Mouse (Mus musculus) adrenal gland, adult 18-20 months (tissue): ENCODE results near the gene Gm49325. TPM values are rescaled to one million over a fixed set of nuclear protein-coding genes. Genes with fewer than 3 reads are reported as not detected.

ENCODE experiments used
- DNase-seq, 2 experiments: peaks; one replicate each; pipeline ENCODE4 v3.0.0; 2021 to 2022; ENCODE audit warnings: low spot score in 2 of 2
- total RNA-seq, 2 experiments: library from RNA; stranded (reverse); gene quantifications; 1 replicate in 1 of 2; 2 replicates in 1 of 2; pipeline ENCODE4 v1.2.3; 2021

The Gm49325 gene
- total RNA-seq, 2 experiments from 2014 or later = 13.1 to 17.1 TPM

DNA sequence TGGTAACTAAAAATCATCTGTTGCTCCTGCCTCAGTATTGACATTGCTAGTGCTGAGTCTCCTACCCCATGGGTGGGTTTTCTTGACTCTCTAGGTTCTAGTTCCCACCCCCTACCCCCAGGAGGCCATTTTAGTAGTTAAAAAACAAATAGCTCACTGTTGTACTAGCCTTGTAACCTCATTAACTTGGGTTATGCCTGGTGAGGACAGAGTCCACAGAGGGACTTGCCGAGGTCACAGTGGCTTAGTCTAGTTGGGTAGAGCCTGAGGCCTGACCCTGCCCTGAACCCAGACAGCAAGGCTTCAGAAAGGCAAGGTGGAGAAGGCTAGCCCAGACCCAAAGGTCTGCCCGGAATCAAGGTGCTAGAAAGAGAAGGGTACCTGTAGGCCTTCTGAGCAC, 18.0 kb upstream of the Gm49325 start:
- DNase-seq = no peak

DNA sequence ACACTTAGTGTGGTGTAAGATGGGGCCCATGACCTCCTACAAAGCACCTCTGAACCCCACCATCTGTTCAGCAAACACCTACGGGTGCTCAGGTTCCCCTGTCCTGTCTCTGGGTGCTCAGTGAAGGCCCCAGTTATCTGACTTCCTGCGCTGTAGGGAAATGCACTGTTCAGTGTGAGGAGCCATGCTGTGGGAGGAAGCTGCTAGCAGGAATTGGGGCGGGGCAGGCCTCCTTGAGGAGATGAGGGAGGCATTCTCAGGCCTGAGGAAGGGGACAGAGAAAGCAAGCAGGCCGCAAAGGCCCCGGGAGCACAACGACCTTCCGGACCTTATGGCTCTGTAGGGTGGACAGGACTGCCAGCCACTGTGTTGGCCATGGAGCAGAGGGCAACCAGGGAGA, 16.9 kb upstream of the Gm49325 start:
- no peak for DNase-seq

DNA sequence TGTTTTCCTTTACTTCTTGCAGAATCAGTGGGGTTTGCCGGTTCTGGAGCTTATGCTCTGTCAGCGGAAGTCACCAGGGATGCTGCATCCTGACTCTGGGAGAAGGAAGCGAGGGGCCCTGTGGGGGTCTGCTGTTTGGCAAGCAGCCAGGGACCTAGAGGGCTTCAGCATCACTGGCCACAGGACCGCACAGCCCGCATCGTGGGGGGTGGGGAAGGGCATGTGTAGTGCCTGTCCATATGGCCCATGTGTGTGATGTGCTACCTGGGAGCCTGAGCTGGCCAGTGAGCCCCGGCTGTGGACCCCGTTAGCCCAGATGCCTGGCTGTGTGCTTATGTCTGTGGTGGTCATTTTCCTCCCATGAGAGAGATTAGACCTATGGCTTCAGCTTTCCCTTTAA, 16.2 kb upstream of the Gm49325 start:
- DNase-seq = no peak

DNA sequence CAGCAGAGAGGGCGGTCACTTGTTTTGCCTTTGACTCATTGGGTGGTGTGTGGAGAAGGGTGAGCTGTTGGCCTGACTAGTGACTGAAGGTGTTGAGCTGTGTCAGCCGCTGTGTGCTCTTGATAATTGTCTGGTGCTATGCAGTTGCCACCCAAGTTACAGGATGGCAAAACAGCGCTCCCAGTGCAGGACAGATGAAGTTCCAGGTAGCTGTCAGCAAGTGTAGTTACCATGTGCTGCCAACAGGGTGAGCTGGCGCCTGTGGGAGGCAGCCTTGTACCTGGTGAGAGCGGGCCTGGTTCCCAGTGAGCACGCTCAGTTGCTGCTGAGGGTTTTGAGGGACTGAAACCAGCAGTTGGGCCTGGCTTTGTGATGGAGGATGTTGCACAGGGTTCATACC, 15.2 kb upstream of the Gm49325 start:
- DNase-seq = no peak

DNA sequence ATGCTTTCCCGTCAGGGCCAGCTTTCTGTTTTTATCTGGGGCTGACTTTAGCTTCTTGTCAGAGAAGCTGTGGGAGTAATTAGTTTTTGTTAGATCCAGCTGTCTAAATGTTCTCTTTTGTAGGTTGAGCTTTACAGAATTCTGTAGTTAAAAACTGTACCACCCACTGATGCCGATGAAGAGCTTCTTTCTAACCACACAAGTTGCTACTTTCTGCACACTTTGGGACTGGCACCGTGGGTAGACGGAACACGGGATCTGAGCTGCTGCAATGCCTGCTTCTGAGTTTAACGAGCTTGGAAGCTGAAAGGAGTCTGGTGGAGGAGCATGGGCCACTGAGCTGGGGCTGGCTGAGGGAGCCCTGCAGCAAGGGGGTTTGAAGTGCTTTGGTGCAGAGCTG, 14.5 kb upstream of the Gm49325 start:
- DNase-seq = no peak

DNA sequence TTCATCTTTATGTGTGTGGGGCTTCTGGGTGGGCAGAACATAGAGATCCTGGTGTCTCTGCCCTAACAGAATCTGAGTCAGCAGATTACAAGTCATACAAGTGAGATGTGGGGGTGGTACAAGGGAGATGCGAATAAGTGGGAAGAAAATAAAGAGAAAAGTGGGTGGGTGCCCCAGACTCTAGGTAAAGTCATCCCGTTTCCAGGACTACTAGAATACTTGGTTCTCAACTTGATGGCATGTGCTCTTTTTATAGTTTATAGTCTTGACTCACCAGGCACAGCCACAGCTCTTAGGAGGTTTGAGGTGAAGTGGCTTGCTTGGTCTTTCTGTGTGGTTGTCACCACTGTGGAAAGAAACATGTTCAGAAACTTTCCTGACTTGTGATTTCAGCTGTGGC, 9.9 kb upstream of the Gm49325 start:
- no peak for DNase-seq

DNA sequence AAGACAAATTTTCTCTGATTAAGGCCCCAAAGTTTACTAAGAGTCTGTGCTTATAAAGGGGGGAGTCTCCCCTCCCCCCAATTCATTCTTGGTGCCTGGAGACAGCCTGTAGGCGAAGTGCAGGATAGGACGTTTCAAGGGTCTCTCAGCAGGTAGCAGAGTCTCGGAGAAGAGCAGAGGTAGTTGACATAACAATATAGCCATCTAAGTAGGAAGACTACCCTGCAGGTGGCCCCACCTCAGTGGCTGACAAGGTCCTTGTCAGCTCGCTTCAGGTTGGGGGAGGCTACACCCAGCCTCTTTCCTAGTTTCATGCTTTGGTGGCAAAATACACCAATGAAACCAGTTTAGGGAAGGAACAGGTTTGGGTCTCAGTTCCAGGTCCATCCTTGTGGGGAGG, 3.0 kb upstream of the Gm49325 start:
- DNase-seq = no peak

DNA sequence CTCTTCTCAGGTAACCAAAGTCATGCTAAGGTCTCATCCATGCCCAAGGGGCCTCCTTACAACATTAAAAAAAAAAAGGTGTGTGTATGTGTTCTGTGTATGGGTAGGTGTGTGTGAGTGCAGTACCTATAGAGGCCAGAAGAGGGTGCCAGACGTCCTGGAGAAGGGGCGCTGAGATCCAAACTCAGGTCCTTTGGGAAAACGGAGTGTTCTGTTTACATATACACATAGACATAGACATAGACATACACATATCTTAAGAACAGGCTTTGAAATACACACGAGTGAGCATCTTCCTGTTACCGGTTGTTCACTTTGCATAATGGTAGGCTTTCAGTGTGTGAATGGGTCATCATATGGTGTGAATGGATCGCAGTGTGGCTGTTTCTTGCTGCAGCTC, 1.9 kb upstream of the Gm49325 start:
- DNase-seq = no peak

DNA sequence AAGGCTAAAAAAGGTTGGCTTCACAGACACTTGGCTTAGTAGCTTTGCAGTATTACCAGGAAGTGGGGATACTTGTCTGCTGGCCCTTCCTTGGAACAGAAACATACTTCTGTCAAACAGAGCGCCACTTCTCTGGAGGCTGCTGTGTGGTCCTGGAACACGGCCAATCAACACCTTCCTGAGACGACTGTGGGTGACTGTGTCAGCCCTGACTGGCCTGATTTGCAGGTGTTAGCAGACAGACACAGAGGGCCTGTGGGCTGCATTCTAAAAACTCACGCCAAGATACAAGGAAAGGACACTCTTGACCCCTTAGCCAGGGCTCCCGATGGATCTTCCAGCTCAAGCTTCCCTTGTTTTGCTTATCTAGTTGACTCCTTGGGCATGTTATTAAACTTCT, 1.0 kb upstream of the Gm49325 start:
- no peak for DNase-seq

DNA sequence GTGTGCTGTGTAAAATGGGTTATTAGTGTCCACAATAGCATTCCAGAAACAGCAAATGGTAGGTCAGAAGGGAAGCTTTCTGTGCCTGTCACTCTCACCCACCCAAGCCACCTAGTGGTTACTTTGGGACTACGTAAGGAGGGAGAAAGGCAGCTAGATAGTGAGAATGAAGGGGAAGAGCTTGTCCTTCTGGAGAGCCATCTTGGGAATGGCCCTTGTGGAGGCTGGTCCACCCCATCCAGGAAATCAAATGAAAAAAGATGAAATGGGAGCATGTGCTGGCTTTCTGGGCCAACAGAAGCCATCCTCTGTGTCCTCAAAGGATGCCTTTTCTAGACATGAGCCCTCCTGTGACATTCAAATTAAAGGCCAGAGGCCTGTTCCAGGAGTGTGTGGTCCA, 629 bp upstream of the Gm49325 start:
- DNase-seq = no peak

DNA sequence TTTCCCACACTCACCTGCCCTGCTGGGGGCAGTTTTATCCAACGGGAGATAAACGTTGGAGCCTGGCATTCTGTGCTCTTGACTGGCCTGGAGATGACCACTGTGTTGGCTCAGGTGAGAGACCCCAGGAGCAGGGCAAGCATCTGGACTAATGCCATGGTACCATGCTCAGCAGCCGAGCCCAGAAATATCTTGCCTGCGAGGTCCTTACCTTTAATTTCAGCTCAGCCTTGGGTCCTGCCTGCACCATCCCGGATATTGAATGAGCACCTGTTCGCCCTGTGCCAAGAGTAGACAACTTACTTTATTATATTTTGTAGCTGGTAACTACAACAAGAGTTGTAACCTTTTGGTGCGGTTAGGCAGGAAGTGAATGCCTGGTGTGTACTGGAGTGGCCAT, 858 bp downstream of the Gm49325 start:
- DNase-seq = no peak

DNA sequence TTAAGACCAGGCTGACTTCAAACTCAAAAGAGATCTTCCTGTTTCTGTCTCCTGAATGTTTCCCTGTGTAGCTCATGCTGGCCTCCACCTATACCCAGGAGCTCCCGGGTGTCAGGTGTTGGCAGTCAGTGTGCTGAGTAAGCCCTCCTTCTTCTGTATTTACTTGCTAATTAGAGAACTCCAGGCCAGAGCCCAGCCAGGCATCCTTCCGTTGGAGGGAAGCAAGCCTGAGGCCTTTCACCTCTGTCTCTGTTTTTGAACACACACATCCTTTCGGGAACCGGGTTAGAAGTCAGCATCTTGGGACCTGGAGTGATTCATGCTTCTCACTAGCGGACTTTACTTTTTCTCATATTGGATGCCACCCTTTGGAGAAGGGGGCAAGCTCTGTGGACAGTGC, 1.4 kb downstream of the Gm49325 start:
- no peak for DNase-seq

DNA sequence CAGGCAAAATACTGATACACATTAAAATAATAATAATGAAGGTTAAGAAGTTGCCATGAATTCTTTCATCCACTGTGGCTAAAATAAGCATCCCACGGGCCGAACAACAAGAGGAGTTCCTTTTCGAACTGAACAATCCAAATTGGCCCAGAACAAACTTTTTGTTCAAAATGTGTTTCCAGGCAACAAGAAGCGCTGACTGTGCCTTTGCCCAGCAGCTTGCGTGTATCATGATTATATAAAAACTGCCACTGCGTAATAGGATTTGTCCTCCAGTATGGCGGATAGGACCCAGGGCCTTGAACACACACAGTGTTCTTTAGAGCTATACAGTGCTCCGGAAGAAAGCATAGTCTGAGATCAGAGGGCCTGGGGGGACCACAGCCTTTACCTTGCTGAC, 2.6 kb downstream of the Gm49325 start:
- no peak for DNase-seq

DNA sequence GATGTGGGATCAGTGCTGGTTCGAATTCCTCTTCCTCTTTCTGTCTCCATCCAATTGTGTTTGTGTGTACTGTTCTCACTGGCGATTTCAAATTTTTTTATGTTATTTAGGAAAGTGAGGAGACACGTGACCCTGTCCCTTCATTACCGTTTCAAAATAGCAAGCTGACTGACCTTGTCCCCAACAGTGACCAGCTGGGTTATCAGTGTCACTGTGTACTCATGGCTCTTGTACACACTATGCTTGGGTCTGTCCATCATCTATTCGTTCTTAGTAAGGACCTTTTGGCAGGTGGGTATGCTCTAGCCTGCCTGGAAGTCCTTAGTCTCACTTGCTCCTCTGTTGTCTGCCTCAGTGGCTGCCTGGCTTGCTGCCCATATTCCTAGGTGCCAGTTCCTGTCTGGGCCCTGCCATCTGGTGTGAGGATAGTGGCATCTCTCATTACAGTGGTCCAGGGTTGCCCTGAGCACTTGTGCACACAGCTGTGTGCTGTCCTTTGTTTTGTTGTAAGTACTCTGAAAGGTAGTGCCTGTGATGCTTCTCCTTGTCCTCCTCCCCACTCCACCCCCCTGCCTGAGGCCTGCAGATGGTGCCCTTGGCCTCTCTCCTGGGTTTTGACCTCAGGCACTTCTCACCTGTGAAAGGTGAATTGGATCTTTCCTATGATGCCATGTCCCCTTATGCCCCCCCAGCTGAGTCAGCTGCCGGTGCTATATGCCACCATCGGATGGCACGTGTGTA, 4.4 kb downstream of the Gm49325 start:
- no peak for DNase-seq

DNA sequence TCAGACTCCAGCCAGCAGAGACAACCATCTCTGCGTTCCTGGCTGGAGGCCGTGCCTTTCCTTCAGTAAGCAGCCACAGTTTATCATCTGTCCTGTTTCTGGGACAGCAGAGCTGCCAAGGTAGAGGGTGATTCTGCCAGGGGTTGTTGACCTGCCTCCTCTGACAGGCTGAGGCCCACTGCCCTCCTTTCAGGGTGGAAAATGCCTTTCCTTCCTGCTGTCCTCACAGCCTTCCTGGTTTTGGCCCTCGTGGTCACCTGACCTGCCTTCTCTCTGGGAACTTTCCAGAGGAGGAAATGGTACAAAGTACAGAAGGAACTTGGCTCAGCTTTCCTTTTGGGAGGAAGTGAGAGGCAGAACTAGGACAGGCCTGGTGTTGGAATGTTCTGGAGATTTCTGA, 7.4 kb downstream of the Gm49325 start:
- DNase-seq = no peak

DNA sequence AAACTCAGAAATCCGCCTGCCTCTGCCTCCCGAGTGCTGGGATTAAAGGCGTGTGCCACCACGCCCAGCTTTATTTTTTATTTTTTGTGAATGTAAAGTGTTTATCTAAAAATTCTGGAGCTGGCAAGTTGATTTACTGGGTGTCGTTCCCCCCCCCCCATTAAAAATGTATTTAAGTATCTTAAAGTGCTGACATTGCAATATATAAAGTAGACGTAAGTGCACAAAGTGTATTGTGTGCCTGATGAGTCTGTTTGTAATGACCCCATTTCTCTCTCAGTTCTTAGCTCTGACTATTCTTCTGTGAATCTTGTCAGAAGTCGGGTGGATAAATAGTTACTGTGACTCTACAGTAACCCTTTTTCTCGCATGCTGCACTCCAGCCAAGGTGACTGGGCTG, 9.7 kb downstream of the Gm49325 start:
- DNase-seq = no peak

DNA sequence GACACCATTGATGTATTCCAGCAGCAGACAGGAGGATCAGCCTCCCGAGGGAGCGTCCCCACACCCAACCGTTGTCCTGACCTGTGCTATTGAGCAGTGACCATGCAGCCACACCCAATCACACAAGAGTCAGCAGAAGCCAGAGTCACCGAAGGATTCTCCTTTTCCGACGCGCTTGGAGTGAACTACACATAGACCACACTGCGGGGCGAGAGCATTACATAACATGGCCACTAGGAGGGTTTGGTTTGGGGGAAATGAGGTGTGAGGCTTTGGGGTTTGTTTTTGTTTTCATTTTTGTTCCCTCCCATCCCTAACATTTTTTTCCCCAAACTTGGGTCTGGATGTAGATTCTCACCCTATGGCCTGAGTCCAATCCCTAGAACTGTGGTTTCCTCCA, 10.2 kb downstream of the Gm49325 start:
- DNase-seq = no peak

DNA sequence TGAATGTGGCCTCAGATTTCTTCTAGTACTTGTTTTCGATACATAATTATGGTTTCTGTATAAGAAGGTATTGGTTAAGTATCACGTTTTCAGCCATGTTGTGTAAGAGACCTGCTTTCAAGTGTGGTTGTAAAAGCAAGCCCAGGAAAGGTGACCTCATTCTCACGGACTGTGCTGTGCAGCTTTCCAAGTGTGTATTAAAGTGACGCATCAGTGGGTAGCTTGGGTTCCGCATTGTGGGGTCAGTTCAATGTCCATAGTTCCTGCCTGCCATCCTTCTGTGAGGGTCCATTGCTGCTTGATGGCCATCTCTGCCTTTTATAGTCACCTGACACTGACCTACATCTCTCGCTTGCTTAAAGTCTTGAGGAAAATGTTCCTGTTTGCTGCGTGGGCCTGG, 10.9 kb downstream of the Gm49325 start:
- no peak for DNase-seq

DNA sequence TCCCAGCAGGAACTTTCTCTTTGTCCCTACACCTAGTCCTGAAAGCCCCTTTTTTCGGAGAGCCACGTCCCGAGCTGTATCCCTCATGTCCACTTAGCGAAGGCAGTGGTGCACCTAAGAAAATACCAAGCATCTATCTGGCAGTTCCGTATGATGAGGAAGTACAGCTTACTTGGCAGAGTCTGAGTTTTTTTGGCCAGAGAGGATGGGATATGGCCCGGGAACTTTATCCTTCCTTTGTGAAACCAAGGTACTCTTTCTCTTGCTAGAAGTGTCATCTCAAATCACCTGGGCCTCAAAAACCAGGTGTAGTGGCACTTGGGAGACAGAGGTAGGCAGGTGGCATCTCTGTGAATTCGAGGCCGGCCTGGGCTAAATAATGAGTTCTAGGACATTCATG, 15.5 kb downstream of the Gm49325 start:
- no peak for DNase-seq

DNA sequence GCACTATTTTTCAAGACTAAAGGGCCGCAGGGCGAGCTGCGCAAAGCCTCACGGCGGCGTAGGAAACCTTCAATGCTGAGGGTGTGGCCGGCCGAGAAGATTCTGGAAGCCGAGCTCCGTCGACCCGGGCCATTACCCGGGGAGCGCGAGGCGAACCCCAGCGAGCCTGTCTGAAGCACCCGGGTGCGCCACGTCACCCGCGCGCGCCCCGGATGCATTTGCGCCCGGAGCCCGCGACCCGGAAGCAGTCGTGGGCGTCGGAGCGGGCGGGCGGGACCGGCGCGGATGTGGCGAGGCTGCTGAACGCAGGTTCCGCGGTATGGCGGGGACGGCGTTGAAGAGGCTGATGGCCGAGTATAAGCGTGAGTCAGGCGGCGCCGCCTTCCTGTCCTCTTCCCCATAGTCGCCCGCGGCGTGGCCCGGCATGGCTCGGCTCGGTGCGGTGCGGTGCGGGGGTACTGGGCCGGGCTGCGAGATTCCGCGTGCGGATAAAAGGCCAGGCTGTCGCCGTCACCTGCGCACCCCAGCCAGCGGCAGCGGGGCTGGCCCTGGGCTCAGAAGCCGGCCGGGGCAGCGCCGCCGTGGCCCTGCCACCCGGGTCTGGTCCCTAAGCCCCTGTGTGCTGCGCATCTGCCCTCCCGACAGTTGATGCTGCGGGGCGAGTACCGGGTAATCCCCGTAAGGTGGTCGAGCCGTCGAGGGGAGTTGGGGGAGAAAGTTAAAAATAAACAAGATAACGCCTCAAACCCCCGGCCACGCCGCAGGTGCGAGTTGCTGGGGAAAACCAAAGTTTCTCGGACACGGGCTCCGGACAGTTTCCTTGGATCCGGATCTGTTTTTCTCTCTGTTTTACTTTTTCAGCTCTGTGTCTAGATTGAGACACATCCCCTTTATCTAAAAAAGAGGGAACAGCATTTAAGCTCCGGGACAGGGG, 16.3 kb downstream of the Gm49325 start, which contains the start of gene Ube2g2:
Gene Ube2g2, plus strand, starts transcription at position 221 of the 934 bp plus-strand sequence.
- DNase-seq = peak; percentile 97 to 98

DNA sequence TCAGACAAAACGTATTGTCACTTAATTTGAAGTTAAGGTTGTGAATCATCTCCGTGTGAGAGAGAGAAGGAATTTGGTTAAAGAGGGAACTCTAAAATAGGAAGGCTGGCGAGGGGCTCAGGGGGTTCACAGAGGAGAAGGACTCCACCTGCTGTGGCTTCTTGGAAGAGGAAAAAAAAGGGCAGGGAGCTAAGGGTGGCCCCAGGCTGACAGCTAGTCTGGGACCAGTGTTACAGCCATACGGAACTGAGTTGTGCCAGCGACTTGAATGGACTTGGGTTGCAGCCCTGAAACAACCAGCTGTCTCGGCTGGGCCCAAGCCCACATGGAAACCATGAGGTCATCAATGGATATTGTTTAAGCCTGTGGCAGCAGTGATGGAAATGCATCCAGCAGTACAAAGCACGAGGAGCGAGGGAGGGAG, 17.1 kb downstream of the Gm49325 start:
- no peak for DNase-seq

DNA sequence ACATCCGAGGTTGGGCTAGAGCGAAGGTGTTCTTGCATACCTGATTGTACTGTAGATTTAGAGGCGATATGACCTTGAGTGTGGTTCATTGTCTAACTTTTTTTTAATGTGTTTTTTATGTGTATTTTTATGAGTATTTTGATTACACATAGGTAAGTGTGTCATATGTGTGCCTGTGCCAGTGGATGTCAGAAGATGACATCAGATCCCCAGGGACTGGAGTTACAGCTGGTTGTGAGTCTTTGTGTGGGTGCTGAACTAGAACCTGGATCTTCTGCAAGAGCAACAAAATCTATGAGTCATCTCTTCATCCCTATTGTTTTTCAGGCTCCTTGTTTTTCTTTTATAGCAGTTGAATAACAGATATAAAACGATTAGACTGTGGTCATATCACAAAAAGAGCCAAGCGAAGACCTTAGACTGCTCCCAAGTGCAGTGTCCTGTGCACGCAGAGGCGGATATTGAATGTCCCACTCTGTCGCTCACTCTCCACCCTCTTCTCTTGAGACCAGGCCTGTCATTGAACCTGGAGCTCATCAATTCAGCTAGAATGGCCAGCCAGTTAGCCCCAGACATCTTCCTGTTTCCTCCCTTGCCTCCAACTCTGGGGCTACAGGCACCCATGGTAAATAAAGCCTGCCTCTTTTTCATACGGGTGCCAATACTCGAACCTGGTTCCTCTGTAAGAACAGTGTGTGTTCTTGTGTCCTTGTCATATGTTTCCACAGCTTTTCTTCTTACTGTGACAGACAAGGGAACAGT, 17.8 kb downstream of the Gm49325 start:
- DNase-seq = no peak
